Mouse (Mus musculus) midbrain, postnatal 0 days (tissue): Measurements from ENCODE around the gene Itgb6. TPM values are rescaled to one million over a fixed set of nuclear protein-coding genes. Genes with fewer than 3 reads are reported as not detected.

Source experiments
- ATAC-seq: fragments of 200-750 bp; cut with Nextera tagmentation; 2 replicates; pipeline ENCODE4 v1.8.0; 2017; ENCODE audit warnings: moderate number of reproducible peaks, mild to moderate bottlenecking, moderate TSS enrichment, moderate library complexity; ENCODE audit not compliant: low FRiP score
- DNase-seq: peaks from one replicate; pipeline ENCODE4 v3.0.0-alpha.2; 2015; ENCODE audit warnings: low spot score
- H3K27ac ChIP-seq: fragments of 300-500 bp; sonication (generic); 2 replicates; pipeline ENCODE4 v1.5.1; 2014; ENCODE audit warnings: low read depth, mild to moderate bottlenecking, low read length, mixed read lengths
- H3K27me3 ChIP-seq: fragments of 300-500 bp; sonication (generic); 2 replicates; pipeline ENCODE4 v1.6.1; 2014; ENCODE audit warnings: low read length, control low read depth, mixed read lengths; ENCODE audit not compliant: insufficient read depth
- H3K36me3 ChIP-seq: fragments of 300-500 bp; sonication (generic); 2 replicates; pipeline ENCODE4 v1.6.1; 2014; ENCODE audit warnings: low read length, control low read depth, mixed read lengths; ENCODE audit not compliant: insufficient read depth
- H3K4me1 ChIP-seq: fragments of 300-500 bp; sonication (generic); 2 replicates; pipeline ENCODE4 v1.6.1; 2014; ENCODE audit warnings: mild to moderate bottlenecking, control low read depth, antibody characterized with exemption, low read length, mixed read lengths; ENCODE audit not compliant: insufficient read depth
- H3K4me2 ChIP-seq: fragments of 300-500 bp; sonication (generic); 2 replicates; pipeline ENCODE4 v1.6.1; 2014; ENCODE audit warnings: low read depth, mild to moderate bottlenecking, low read length, mixed read lengths; ENCODE audit not compliant: poor library complexity, severe bottlenecking
- H3K4me3 ChIP-seq: fragments of 300-500 bp; sonication (generic); 2 replicates; pipeline ENCODE4 v1.5.1; 2014; ENCODE audit warnings: low read depth, mild to moderate bottlenecking, low read length, moderate library complexity
- H3K9ac ChIP-seq: fragments of 300-500 bp; sonication (generic); replicated peaks from 2 replicates; pipeline ENCODE4 v1.6.1; 2014; ENCODE audit warnings: mild to moderate bottlenecking, low read length, moderate library complexity, mixed read lengths; ENCODE audit not compliant: poor library complexity, severe bottlenecking
- H3K9me3 ChIP-seq: fragments of 300-500 bp; sonication (generic); 2 replicates; pipeline ENCODE4 v1.6.1; 2016; ENCODE audit warnings: low read length, control low read depth
- CTCF ChIP-seq: IDR thresholded peaks from 2 replicates; pipeline ENCODE4 v1.5.1; 2016; ENCODE audit warnings: antibody characterized with exemption, mild to moderate bottlenecking
- WGBS: fragments of 180-500 bp; shearing (Covaris S2); extraction: QIAGEN DNeasy Blood & Tissue Kit; methylation state at CpG from one replicate; pipeline ENCODE4 v1.1.7; 2014; 5-methylcytosine and 5-hydroxymethylcytosine counted together
- polyA plus RNA-seq: library from polyadenylated mRNA; unstranded; fragments of >200 nt; fragmentation: Nextera tagmentation; extraction: Ambion mirVana; gene quantifications from 2 replicates; pipeline ENCODE4 v1.2.1, GENCODE M21; 2015
- total RNA-seq: library from RNA; depleted of rRNA; stranded (reverse); fragments of >200 nt; gene quantifications from 2 replicates; pipeline ENCODE4 v1.2.3, GENCODE M21; 2014

Itgb6 gene
- total and polyA plus RNA-seq, 2 experiments from 2014 or later = 0.04 to 0.22 TPM

DNA sequence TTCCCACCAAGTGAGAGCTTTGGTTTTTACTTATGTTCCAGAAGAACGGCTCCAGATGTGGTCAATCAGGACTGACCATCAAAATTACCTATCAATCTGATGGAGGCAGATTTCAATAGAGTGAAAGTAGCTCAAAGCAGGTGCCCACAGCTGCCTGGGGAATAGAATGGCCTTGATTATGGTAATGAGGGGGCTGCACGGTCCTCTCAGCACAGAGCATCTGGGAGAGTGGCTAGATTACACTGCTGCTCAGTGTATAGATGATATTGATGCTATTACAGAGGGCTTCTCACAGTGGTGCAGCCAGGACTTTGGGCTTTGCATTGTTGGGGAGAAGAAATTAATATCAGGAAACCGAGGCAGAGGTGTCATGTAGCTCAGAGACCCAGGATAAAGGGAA lies 110.8 kb downstream of the Itgb6 start:
- no peaks in the 10 kb centered on the region for H3K4me1 ChIP-seq
- H3K4me3 ChIP-seq = no peak overlapping the region
- H3K9ac ChIP-seq = no peak overlapping the region
- no peak for DNase-seq
- no peaks in the 10 kb centered on the region for H3K27me3 ChIP-seq
- H3K9me3 ChIP-seq = no peaks in the 10 kb centered on the region
- no peak for TF ChIP-seq CTCF
- ATAC-seq = no peak
- no peak overlapping the region for H3K4me2 ChIP-seq
- H3K27ac ChIP-seq = no peak overlapping the region
- no peaks in the 10 kb centered on the region for H3K36me3 ChIP-seq
- 40% methylated on average over 3 of the region's 3 CpGs for WGBS

DNA sequence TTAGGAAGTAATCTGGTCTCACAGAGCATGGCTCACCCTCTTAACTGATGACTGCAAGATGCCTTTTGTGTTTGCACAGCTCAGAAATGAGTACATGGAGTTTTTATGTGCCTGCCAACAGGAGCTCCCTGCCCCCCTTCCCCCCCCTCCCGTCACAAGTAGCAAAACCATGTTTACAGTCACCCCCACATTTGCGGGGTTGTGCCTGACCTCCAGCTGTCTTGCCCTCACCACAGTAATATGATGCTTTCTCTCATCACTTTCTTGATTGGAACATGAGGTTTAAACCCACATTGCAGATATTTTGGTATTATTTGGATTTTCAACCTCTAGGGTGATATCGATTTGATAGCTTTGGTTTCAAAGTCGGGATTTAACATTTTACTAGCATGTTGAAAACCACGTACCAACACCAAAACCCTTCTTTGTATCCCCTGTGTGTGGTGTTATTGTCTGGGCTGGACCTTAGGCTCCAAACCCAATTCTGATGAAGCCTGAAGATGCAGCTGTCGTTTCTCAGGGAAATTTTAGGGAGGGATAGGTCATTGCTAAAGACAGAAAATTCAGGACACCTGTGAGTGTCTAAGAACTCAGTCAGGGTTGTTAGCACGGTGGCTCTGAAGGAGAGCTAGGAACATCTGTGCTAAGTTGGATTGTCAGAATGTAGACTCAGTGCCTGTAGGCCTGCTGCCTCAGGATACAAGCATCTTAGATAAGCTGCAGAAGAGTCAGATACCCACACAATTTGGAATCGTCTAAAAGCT lies 112.8 kb downstream of the Itgb6 start:
- Histone ChIP-seq H3K36me3 (no peaks in the 10 kb centered on the region), H3K9ac (no peak overlapping the region), H3K4me1 (no peaks in the 10 kb centered on the region), H3K27ac (no peak overlapping the region), H3K4me2 (no peak overlapping the region), H3K27me3 (no peaks in the 10 kb centered on the region), H3K4me3 (no peak overlapping the region), H3K9me3 (no peaks in the 10 kb centered on the region)
- DNase-seq (no peak), ATAC-seq (no peak)
- 83% methylated on average over 8 of the region's 8 CpGs for WGBS
- TF ChIP-seq CTCF = no peak

DNA sequence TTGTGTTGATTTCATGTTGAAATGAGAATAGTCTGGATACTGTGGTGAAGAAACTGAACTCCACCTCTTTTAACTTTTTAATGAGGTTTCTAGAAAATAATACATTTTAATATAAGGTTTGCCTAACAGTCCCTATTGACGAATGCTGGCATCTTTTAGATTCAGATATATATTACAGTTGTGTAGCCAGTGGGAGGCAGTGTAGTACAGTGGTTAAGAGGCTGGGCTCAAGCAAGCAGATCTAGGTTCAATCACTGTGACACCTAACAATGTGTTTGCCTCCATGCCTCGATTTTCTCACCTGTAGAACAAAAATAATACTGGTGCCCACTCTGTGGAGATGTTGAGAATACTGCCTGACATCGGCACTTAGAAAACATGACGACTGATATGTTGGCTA lies 114.5 kb downstream of the Itgb6 start:
- no peaks in the 10 kb centered on the region for H3K9me3 ChIP-seq
- H3K27ac ChIP-seq = no peak overlapping the region
- no peak overlapping the region for H3K4me3 ChIP-seq
- DNase-seq = no peak
- no peaks in the 10 kb centered on the region for H3K4me1 ChIP-seq
- no peak for ATAC-seq
- WGBS = 80% methylated on average over 4 of the region's 4 CpGs
- TF ChIP-seq CTCF = no peak
- no peaks in the 10 kb centered on the region for H3K27me3 ChIP-seq
- no peak overlapping the region for H3K4me2 ChIP-seq
- no peaks in the 10 kb centered on the region for H3K36me3 ChIP-seq
- no peak overlapping the region for H3K9ac ChIP-seq

- WGBS = 91% methylated on average over 2 of the region's 2 CpGs
- no peak overlapping the region for H3K4me2 ChIP-seq
- TF ChIP-seq CTCF = no peak
- DNase-seq (no peak), ATAC-seq (no peak)
- H3K4me3 ChIP-seq = no peak overlapping the region
- H3K9me3 ChIP-seq = no peaks in the 10 kb centered on the region
- H3K9ac ChIP-seq = no peak overlapping the region
- H3K4me1 ChIP-seq = no peaks in the 10 kb centered on the region
- no peaks in the 10 kb centered on the region for H3K36me3 ChIP-seq
- no peaks in the 10 kb centered on the region for H3K27me3 ChIP-seq
- no peak overlapping the region for H3K27ac ChIP-seq
Measured at GRCm38 (mm10) chr2:60601326-60601725, 121.1 kb downstream of the Itgb6 start.

- Histone ChIP-seq H3K4me2 (no peak overlapping the region), H3K9ac (no peak overlapping the region), H3K27ac (no peak overlapping the region), H3K9me3 (no peaks in the 10 kb centered on the region), H3K4me1 (no peaks in the 10 kb centered on the region), H3K4me3 (no peak overlapping the region), H3K27me3 (no peaks in the 10 kb centered on the region), H3K36me3 (no peaks in the 10 kb centered on the region)
- WGBS = 96% methylated on average over 2 of the region's 2 CpGs
- DNase-seq (no peak), ATAC-seq (no peak)
- no peak for TF ChIP-seq CTCF
Measured at GRCm38 (mm10) chr2:60600863-60601262, 121.6 kb downstream of the Itgb6 start.

- 92% methylated on average over 4 of the region's 4 CpGs for WGBS
Measured at GRCm38 (mm10) chr2:60583416-60583815, 139.0 kb downstream of the Itgb6 start.

More at GRCm38 (mm10) chr2:60583416-60583815, 139.0 kb downstream of the Itgb6 start:
- TF ChIP-seq CTCF = no peak
- Histone ChIP-seq H3K27ac (no peak overlapping the region), H3K9ac (no peak overlapping the region), H3K27me3 (no peaks in the 10 kb centered on the region), H3K4me3 (no peak overlapping the region), H3K36me3 (no peaks in the 10 kb centered on the region), H3K9me3 (no peaks in the 10 kb centered on the region), H3K4me2 (no peak overlapping the region), H3K4me1 (no peaks in the 10 kb centered on the region)
- ATAC-seq (no peak), DNase-seq (no peak)
